Mouse (Mus musculus): Measurements from ENCODE around the gene Gm5168. TPM values are rescaled to one million over a fixed set of nuclear protein-coding genes. Genes with fewer than 3 reads are reported as not detected.
"Not testable (repeated sequence)": the region's sequence is repeated elsewhere in the genome, so short reads cannot be mapped to it uniquely, and the experiment has no call there.

Gene Gm5168
- not detected in 2 replicates for total RNA-seq (2015)
- not detected in 2 replicates for total RNA-seq (2017)

GRCm38 (mm10) chrX:26050941-26051340, at the start of gene Gm5168:
Gene Gm5168, minus strand, starts transcription at chrX:26051041.
- ATAC-seq (ENCODE audit: poor library complexity, severe bottlenecking), result not testable (repeated sequence)

Other genes starting within 250 kb of the Gm5168 start
- gene Gm2012, start 180.3 kb upstream of the Gm5168 start, total RNA-seq (2015), result not detected in 2 replicates
- not detected in 2 replicates for gene Gm2012, start 180.3 kb upstream of the Gm5168 start, total RNA-seq (2017)